Mouse (Mus musculus): ENCODE measurements around the gene Fry. TPM values are rescaled to one million over a fixed set of nuclear protein-coding genes. Genes with fewer than 3 reads are reported as not detected.

The Fry gene
- polyA plus RNA-seq, 1 experiment from 2014 or later = 5.5 TPM

DNA sequence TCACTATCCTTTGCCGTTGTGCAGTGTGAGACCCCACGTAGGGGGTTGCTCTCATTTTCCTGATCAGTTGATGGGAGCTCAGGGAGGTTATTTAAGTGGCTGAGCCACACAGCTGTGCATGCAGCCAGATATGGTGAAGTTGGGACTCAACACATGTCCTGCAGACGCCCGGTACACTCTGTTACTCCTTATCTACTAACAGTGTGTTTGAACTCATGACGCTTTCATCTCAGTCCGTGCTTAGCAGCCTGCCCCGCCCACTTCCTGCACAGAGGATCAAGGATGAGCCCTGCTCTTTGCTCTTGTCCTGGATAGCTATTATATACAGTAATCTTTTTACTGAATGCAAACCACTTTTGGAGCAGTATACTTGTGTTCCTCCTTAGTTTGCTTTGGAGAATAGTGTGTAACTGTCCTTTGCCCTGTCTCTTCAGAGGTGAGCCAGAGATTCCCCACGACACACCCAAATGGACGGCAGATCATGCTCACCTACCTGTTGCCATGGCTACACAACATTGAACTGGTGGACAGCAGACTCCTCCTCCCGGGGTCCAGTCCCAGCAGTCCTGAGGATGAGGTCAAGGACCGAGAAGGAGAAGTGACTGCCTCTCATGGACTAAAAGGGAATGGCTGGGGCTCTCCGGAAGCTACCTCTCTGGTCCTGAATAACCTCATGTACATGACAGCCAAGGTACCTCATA is 294.5 kb downstream of the Fry start:
- TF ChIP-seq CTCF (IDR thresholded peaks at IDR 0.05; ENCODE audit: low read depth) = no peak
- Histone ChIP-seq H3K9ac (no peak overlapping the region), H3K27ac (ENCODE audit: low read depth) (no peak overlapping the region), H3K4me1 (ENCODE audit: insufficient read depth) (no peaks in the 10 kb centered on the region), H3K36me3 (ENCODE audit: insufficient read depth) (no peaks in the 10 kb centered on the region), H3K4me2 (no peak overlapping the region), H3K27me3 (ENCODE audit: insufficient read depth, low read length) (no peaks in the 10 kb centered on the region), H3K9me3 (ENCODE audit: low read depth, low read length) (no peaks in the 10 kb centered on the region), H3K4me3 (ENCODE audit: low read depth, low read length) (no peak overlapping the region)
- ATAC-seq (ENCODE audit: insufficient read depth) = no peak
- DNase-seq = no peak
- WGBS = 40% methylated on average over 12 of the region's 12 CpGs

DNA sequence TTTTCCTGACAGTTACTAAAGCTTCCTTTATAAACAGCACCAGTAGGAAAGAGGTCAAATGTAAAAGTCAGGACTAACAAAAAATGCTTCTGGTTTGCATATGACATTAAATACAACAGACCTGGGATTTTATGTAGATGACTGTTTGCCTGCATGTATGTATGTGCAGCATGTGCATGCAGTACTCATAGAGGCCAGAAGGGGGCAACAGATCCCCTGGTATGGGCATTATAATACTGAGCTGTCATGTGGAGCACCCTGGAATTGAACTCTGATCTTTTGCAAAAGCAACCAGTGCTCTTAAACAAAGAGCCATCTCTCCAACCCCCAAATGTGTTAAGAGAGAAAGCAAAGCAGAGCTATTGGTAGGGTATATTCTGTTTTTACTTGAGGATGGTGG is 296.4 kb downstream of the Fry start:
- H3K4me2 ChIP-seq = no peak overlapping the region
- no peak overlapping the region for H3K4me3 ChIP-seq (ENCODE audit: low read depth, low read length)
- ATAC-seq (ENCODE audit: insufficient read depth) = no peak
- no peaks in the 10 kb centered on the region for H3K36me3 ChIP-seq (ENCODE audit: insufficient read depth)
- H3K9ac ChIP-seq = no peak overlapping the region
- TF ChIP-seq CTCF (IDR thresholded peaks at IDR 0.05; ENCODE audit: low read depth) = peak; percentile 18; the same call in 1 of the 2 replicates
- no peak overlapping the region for H3K27ac ChIP-seq (ENCODE audit: low read depth)
- no peaks in the 10 kb centered on the region for H3K27me3 ChIP-seq (ENCODE audit: insufficient read depth, low read length)
- H3K9me3 ChIP-seq (ENCODE audit: low read depth, low read length) = no peaks in the 10 kb centered on the region
- no peaks in the 10 kb centered on the region for H3K4me1 ChIP-seq (ENCODE audit: insufficient read depth)
- no peak for DNase-seq

DNA sequence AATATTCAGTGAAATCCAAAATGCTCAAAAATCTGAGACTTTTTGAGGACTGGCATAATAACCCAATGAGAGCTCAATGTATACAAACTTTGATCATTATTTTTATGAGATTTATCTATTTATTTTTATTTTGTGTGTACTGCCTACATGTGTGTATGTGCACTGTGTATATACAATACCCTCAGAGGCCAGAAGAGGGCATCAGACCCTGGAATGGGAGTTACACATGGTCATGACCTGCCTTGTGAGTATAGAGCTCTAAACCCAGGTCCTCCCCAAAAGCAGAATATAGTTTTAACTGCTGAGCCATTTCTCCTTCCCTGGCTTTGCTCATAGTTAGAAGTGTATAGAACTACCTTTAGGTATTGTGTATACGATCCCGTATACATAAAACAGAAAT is 298.8 kb downstream of the Fry start:
- no peak for TF ChIP-seq CTCF (IDR thresholded peaks at IDR 0.05; ENCODE audit: low read depth)
- ATAC-seq (ENCODE audit: insufficient read depth) = no peak

DNA sequence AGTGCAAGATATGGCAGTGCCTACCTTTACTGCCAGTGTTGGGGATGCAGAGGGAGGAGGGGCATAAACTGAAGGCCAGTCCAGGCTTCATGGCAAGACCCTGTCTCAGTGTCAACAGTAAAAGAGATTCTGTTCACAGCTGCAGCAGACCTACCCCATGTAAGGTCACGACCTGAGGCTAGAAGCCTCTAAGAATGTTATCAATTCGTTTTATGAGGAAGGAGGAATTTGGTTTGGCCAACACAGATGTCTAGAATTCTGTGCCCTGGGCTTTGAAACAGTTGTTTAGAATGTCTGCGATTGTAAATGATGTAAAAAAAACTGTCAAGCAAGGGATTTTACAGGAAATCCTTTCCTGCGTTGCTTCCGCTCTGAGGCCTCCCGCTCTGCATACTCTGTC is 299.6 kb downstream of the Fry start:
- Histone ChIP-seq H3K36me3 (ENCODE audit: insufficient read depth) (no peaks in the 10 kb centered on the region), H3K4me2 (no peak overlapping the region), H3K27ac (ENCODE audit: low read depth) (no peak overlapping the region), H3K27me3 (ENCODE audit: insufficient read depth, low read length) (no peaks in the 10 kb centered on the region), H3K4me3 (ENCODE audit: low read depth, low read length) (no peak overlapping the region), H3K9me3 (ENCODE audit: low read depth, low read length) (no peaks in the 10 kb centered on the region), H3K9ac (no peak overlapping the region), H3K4me1 (ENCODE audit: insufficient read depth) (no peaks in the 10 kb centered on the region)
- WGBS = 27% methylated on average over 6 of the region's 6 CpGs
- TF ChIP-seq CTCF (IDR thresholded peaks at IDR 0.05; ENCODE audit: low read depth) = no peak
- peak; percentile 34 for DNase-seq
- ATAC-seq (ENCODE audit: insufficient read depth) = no peak

More for the DNA sequence above, 298.8 kb downstream of the Fry start:
- H3K4me2 ChIP-seq = no peak overlapping the region
- no peaks in the 10 kb centered on the region for H3K36me3 ChIP-seq (ENCODE audit: insufficient read depth)
- H3K9ac ChIP-seq = no peak overlapping the region
- H3K27ac ChIP-seq (ENCODE audit: low read depth) = no peak overlapping the region
- no peaks in the 10 kb centered on the region for H3K4me1 ChIP-seq (ENCODE audit: insufficient read depth)
- WGBS = 92% methylated on average over 2 of the region's 2 CpGs
- no peaks in the 10 kb centered on the region for H3K9me3 ChIP-seq (ENCODE audit: low read depth, low read length)
- no peaks in the 10 kb centered on the region for H3K27me3 ChIP-seq (ENCODE audit: insufficient read depth, low read length)
- no peak for DNase-seq
- H3K4me3 ChIP-seq (ENCODE audit: low read depth, low read length) = no peak overlapping the region

DNA sequence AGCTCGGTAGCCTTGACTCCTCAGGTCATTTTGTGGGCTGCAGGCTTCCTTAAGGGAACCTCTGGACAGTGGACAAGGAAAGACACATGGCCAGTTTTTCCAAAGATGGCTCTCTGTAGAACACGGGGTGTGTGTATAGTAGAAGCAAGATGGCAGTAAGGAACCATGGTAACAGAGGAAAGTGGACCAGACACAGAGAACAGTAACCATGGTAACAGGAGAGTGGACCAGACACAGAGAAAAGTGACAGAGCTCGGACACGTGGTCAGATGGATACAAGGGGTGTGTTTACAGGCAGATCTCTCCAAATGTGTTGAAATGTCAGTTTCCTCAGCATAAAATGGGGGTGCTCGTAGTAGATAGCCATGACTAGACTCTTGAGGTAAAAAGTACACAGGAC is 306.6 kb downstream of the Fry start:
- no peaks in the 10 kb centered on the region for H3K27me3 ChIP-seq (ENCODE audit: insufficient read depth, low read length)
- WGBS = 72% methylated on average over 5 of the region's 5 CpGs
- H3K9me3 ChIP-seq (ENCODE audit: low read depth, low read length) = no peaks in the 10 kb centered on the region
- no peak overlapping the region for H3K4me2 ChIP-seq
- no peaks in the 10 kb centered on the region for H3K4me1 ChIP-seq (ENCODE audit: insufficient read depth)
- no peak overlapping the region for H3K4me3 ChIP-seq (ENCODE audit: low read depth, low read length)
- ATAC-seq (ENCODE audit: insufficient read depth) (no peak), DNase-seq (no peak)
- no peak overlapping the region for H3K27ac ChIP-seq (ENCODE audit: low read depth)
- no peak overlapping the region for H3K9ac ChIP-seq
- no peak for TF ChIP-seq CTCF (IDR thresholded peaks at IDR 0.05; ENCODE audit: low read depth)
- H3K36me3 ChIP-seq (ENCODE audit: insufficient read depth) = no peaks in the 10 kb centered on the region

DNA sequence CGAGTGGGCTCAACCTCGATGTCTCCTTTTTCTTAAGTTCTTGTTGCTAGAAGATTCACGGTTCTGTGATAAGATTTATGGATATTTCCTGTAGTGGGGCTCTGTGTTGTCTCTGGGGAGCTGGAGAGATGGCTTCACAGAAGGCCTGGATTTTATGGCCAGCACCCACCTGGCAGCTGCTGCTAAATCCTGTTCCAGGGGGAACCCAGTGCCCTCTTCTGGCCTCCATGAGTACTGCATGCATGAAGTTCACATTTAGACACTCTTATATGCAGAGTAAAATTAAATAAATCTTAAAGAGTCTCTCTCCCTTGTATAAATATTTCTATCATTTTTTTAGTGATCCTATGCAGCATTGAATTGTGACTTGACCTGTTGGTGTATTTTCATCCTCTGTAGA is 308.1 kb downstream of the Fry start:
- DNase-seq (peak; percentile 60), ATAC-seq (ENCODE audit: insufficient read depth) (no peak)
- no peak overlapping the region for H3K4me2 ChIP-seq
- H3K36me3 ChIP-seq (ENCODE audit: insufficient read depth) = no peaks in the 10 kb centered on the region
- no peak overlapping the region for H3K9ac ChIP-seq
- no peaks in the 10 kb centered on the region for H3K4me1 ChIP-seq (ENCODE audit: insufficient read depth)
- no peaks in the 10 kb centered on the region for H3K27me3 ChIP-seq (ENCODE audit: insufficient read depth, low read length)
- H3K9me3 ChIP-seq (ENCODE audit: low read depth, low read length) = no peaks in the 10 kb centered on the region
- 91% methylated on average over 3 of the region's 3 CpGs for WGBS
- no peak overlapping the region for H3K27ac ChIP-seq (ENCODE audit: low read depth)
- no peak overlapping the region for H3K4me3 ChIP-seq (ENCODE audit: low read depth, low read length)
- peak; percentile 68 for TF ChIP-seq CTCF (IDR thresholded peaks at IDR 0.05; ENCODE audit: low read depth)

DNA sequence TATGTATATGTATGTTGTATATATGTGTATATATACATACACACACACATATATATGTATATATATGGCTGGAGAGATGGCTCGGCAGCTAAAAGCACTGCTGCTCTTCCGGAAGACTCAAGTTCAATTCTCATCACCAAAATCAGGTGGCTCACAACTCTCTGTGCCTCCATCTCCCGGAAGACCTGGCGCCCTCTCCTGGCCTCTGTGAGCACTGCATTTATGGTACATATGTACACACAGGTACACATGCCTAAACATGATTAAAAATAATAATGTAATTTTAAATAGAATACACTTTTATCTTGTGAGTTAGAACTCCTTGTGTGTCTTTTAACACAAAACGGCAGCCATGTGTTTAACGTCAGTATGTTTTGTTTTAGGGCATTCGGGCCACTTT is 312.8 kb downstream of the Fry start:
- H3K27me3 ChIP-seq (ENCODE audit: insufficient read depth, low read length) = no peaks in the 10 kb centered on the region; the same call in 1 of the 2 replicates
- H3K36me3 ChIP-seq (ENCODE audit: insufficient read depth) = no peaks in the 10 kb centered on the region
- H3K4me2 ChIP-seq = no peak overlapping the region
- peak; percentile 45 for TF ChIP-seq CTCF (IDR thresholded peaks at IDR 0.05; ENCODE audit: low read depth)
- 93% methylated on average over 7 of the region's 7 CpGs for WGBS
- no peaks in the 10 kb centered on the region for H3K4me1 ChIP-seq (ENCODE audit: insufficient read depth)
- H3K4me3 ChIP-seq (ENCODE audit: low read depth, low read length) = no peak overlapping the region
- no peak overlapping the region for H3K27ac ChIP-seq (ENCODE audit: low read depth)
- no peak for ATAC-seq (ENCODE audit: insufficient read depth)
- no peaks in the 10 kb centered on the region for H3K9me3 ChIP-seq (ENCODE audit: low read depth, low read length)
- H3K9ac ChIP-seq = no peak overlapping the region
- peak; percentile 23 for DNase-seq

Data from lung, embryonic 14.5 days (tissue).